28 mouse cellular contexts compared by ENCODE assay signal in the genomic region with DNA sequence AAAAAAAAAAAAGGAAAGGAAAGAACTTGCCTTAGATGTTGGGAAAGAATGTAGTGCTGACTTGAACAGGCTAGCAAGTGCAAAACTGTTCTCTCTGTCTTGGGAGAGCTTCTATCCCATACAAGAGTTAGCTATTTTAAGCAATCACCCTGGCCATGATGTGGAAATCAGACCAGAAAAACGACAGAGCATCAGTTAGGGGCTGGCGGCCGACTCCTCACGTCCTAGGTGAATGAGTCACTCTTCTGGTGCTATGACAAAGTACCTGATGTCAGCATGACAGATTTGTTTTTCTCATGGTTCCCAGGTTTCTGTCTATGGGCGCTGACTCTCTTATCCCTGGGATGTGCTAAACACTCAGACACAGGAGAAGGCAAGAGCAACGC. TPM values are rescaled to one million over a fixed set of nuclear protein-coding genes. Genes with fewer than 3 reads are reported as not detected.
A peak's percentile ranks its signal among the peaks of the same experiment; 100 is the strongest.
DNase-seq lines count a peak whose midpoint lies in the region; ATAC-seq lines count a peak whose summit lies in the region.
"Had no signal": no experiment of that assay in that cellular context is flagged by ENCODE, and none has a peak within 500 bp of the region (broad histone marks: within the 10 kb centered on the region; RNA-seq: fewer than 3 reads in every experiment).

No protein-coding gene starts in this region.

- 70% methylated on average over 6 of the region's 6 CpGs for WGBS in intestine, embryonic 15.5 days
- 79% methylated on average over 6 of the region's 6 CpGs for WGBS in intestine, embryonic 16.5 days

- peak; percentile 66 for DNase-seq in 416B (ENCODE audit: low read depth)
- DNase-seq in fibroblast of lung, adult 2 months (ENCODE audit: low read depth), result peak; percentile 87
- no peak for DNase-seq in thymus, postnatal 14 days
- no peak for DNase-seq in thymus, postnatal 0 days (ENCODE audit: low spot score)
- DNase-seq in layer of hippocampus, adult 11-12 months (ENCODE audit: low spot score), result no peak
- DNase-seq: cerebellum, adult 9-10 months; gastrocnemius, postnatal 10 days; kidney, adult 8-10 months; left cerebral cortex, postnatal 4 days had no signal

- peaks cover 8% of the 10 kb centered on the region for H3K4me1 ChIP-seq in intestine, embryonic 15.5 days (replicated peaks)
- peaks cover 12% of the 10 kb centered on the region for H3K4me1 ChIP-seq in intestine, embryonic 16.5 days (ENCODE audit: control insufficient read depth, insufficient read depth, low read length)
- H3K4me1 ChIP-seq: forebrain, embryonic 13.5 days; midbrain, embryonic 15.5 days had no signal

- H3K27me3 ChIP-seq in intestine, embryonic 15.5 days (replicated peaks), result no peaks in the 10 kb centered on the region
- no peaks in the 10 kb centered on the region for H3K27me3 ChIP-seq in intestine, embryonic 16.5 days (replicated peaks; ENCODE audit: control insufficient read depth, insufficient read depth, low read length)
- H3K27me3 ChIP-seq: forebrain, embryonic 13.5 days; heart, embryonic 12.5 days; hindbrain, embryonic 13.5 days; midbrain, embryonic 15.5 days had no signal

- H3K4me2 ChIP-seq in intestine, embryonic 15.5 days (replicated peaks), result peak overlapping the region; percentile 33; the same call in 1 of the 2 replicates
- no peak overlapping the region for H3K4me2 ChIP-seq in intestine, embryonic 16.5 days (ENCODE audit: low read depth, low read length)
- H3K4me2 ChIP-seq: forebrain, embryonic 13.5 days; hindbrain, embryonic 13.5 days; midbrain, embryonic 15.5 days had no signal

- H3K9ac ChIP-seq in intestine, embryonic 15.5 days, result no peak overlapping the region
- no peak overlapping the region for H3K9ac ChIP-seq in intestine, embryonic 16.5 days (ENCODE audit: low read depth, low read length)
- H3K9ac ChIP-seq: forebrain, embryonic 13.5 days; heart, embryonic 12.5 days; hindbrain, embryonic 13.5 days; midbrain, embryonic 15.5 days had no signal

- H3K36me3 ChIP-seq in intestine, embryonic 15.5 days, result no peaks in the 10 kb centered on the region
- H3K36me3 ChIP-seq in intestine, embryonic 16.5 days (ENCODE audit: control insufficient read depth, insufficient read depth, low read length), result no peaks in the 10 kb centered on the region
- H3K36me3 ChIP-seq: embryonic facial prominence, embryonic 10.5 days; heart, embryonic 12.5 days; hindbrain, embryonic 13.5 days; midbrain, embryonic 15.5 days had no signal

- no peak overlapping the region for H3K4me3 ChIP-seq in intestine, embryonic 15.5 days (replicated peaks)
- H3K4me3 ChIP-seq in intestine, embryonic 16.5 days (ENCODE audit: low read length), result no peak overlapping the region
- H3K4me3 ChIP-seq: embryonic facial prominence, embryonic 10.5 days; forebrain, embryonic 13.5 days; heart, embryonic 12.5 days; hindbrain, embryonic 13.5 days; midbrain, embryonic 15.5 days had no signal

- ATAC-seq in intestine, embryonic 15.5 days, result no peak
- ATAC-seq in intestine, embryonic 16.5 days, result no peak
- peak; percentile 62 for ATAC-seq in megakaryocyte progenitor cell, adult 5-6 weeks (replicated peaks; ENCODE audit: poor library complexity)
- ATAC-seq: forebrain, embryonic 13.5 days; midbrain, embryonic 15.5 days had no signal

- no peaks in the 10 kb centered on the region for H3K9me3 ChIP-seq in intestine, embryonic 15.5 days
- H3K9me3 ChIP-seq in intestine, embryonic 16.5 days (ENCODE audit: control insufficient read depth, low read length), result no peaks in the 10 kb centered on the region
- H3K9me3 ChIP-seq: embryonic facial prominence, embryonic 10.5 days; forebrain, embryonic 13.5 days; heart, embryonic 12.5 days; hindbrain, embryonic 13.5 days; midbrain, embryonic 15.5 days had no signal

- no peak overlapping the region for H3K27ac ChIP-seq in intestine, embryonic 15.5 days
- no peak overlapping the region for H3K27ac ChIP-seq in intestine, embryonic 16.5 days (ENCODE audit: low read length)
- H3K27ac ChIP-seq: embryonic facial prominence, embryonic 10.5 days; forebrain, embryonic 13.5 days; hindbrain, embryonic 13.5 days; midbrain, embryonic 15.5 days had no signal

RNA-seq across cellular contexts. Expression of gene Fam102b, which starts 24.5 kb away (rescaled TPM):
- polyA plus RNA-seq in intestine, embryonic 15.5 days (2015; fragmentation: Nextera tagmentation; extraction: Ambion mirVana), result 10.5 and 11.8 TPM in 2 replicates
- polyA plus RNA-seq in intestine, embryonic 16.5 days (2015; fragmentation: Nextera tagmentation; extraction: Ambion mirVana), result 4.2 TPM in 2 replicates
- 26.6 and 27.6 TPM in 2 replicates for total RNA-seq in megakaryocyte progenitor cell, adult 5-6 weeks (2015)
- 31.1 and 34.7 TPM in 2 replicates for total RNA-seq in megakaryocyte progenitor cell, adult 5-6 weeks (2017)
- 8.1 and 9.5 TPM in 2 replicates for polyA plus RNA-seq in thymus, postnatal 0 days (2015; fragmentation: Nextera tagmentation; extraction: Ambion mirVana)

RNA-seq across cellular contexts. Expression of gene Slc25a54, which starts 28.3 kb away (rescaled TPM):
- not detected in 2 replicates for polyA plus RNA-seq in intestine, embryonic 15.5 days (2015; fragmentation: Nextera tagmentation; extraction: Ambion mirVana)
- not detected in 2 replicates for polyA plus RNA-seq in intestine, embryonic 16.5 days (2015; fragmentation: Nextera tagmentation; extraction: Ambion mirVana)
- not detected in 2 replicates for total RNA-seq in megakaryocyte progenitor cell, adult 5-6 weeks (2015)
- not detected in 2 replicates for total RNA-seq in megakaryocyte progenitor cell, adult 5-6 weeks (2017)
- polyA plus RNA-seq in thymus, postnatal 0 days (2015; fragmentation: Nextera tagmentation; extraction: Ambion mirVana), result not detected in 2 replicates
- total RNA-seq: adrenal gland, postnatal 14 days; gastrocnemius, postnatal 10 days; heart, postnatal 36 days; layer of hippocampus, adult 18-20 months; layer of hippocampus, postnatal 14 days; left cerebral cortex, adult 8-10 months; left cerebral cortex, postnatal 4 days; liver, adult 2 months; megakaryocyte-erythroid progenitor cell, adult 5-6 weeks had no signal
- polyA plus RNA-seq: brain, embryonic 14.5 days; cortical plate, adult 2 months; embryonic facial prominence, embryonic 10.5 days; forebrain, embryonic 13.5 days; heart, embryonic 12.5 days; hindbrain, embryonic 13.5 days; liver, adult 2 months; liver, embryonic 16.5 days; midbrain, embryonic 15.5 days; neural tube, embryonic 14.5 days had no signal

Comparison
In these comparisons a context has a peak if more than half of its experiments do, and no peak if none do; other contexts are left out.
1. DNase-seq: peak in 416B (single experiment) and fibroblast of lung, adult 2 months (single experiment); none in thymus, postnatal 14 days (single experiment), thymus, postnatal 0 days (single experiment) and layer of hippocampus, adult 11-12 months (single experiment).